Mouse (Mus musculus) adrenal gland, adult 8-10 months (tissue): Measurements from ENCODE around the gene Prdx5. TPM values are rescaled to one million over a fixed set of nuclear protein-coding genes. Genes with fewer than 3 reads are reported as not detected.

Experiments
- DNase-seq: peaks from one replicate; pipeline ENCODE4 v3.0.0; 2022
- total RNA-seq, 4 experiments: library from RNA; stranded (reverse); gene quantifications; 2 replicates each; pipeline ENCODE4 v1.2.4; 2022

The Prdx5 gene
- total RNA-seq, 4 experiments from 2014 or later, result 197 to 273 (median 224) TPM

- DNase-seq, result no peak
Observed at GRCm38 (mm10) chr19:6936299-6936698, 26.4 kb upstream of the Prdx5 start.

- DNase-seq, result no peak
Observed at GRCm38 (mm10) chr19:6934195-6934977, 24.5 kb upstream of the Prdx5 start, which contains the start of gene Kcnk4. Gene Kcnk4 (minus strand): TSS chr19:6934515.

- DNase-seq, result no peak
Observed at GRCm38 (mm10) chr19:6933436-6934194, 23.7 kb upstream of the Prdx5 start.

GRCm38 (mm10) chr19:6933102-6933435 lies 23.2 kb upstream of the Prdx5 start:
- no peak for DNase-seq

- no peak for DNase-seq
Observed at GRCm38 (mm10) chr19:6932018-6932417, 22.1 kb upstream of the Prdx5 start.

GRCm38 (mm10) chr19:6931002-6931401 lies 21.1 kb upstream of the Prdx5 start:
- DNase-seq, result no peak

GRCm38 (mm10) chr19:6928080-6928479 lies 18.2 kb upstream of the Prdx5 start:
- DNase-seq, result no peak

GRCm38 (mm10) chr19:6926559-6927255 lies 16.8 kb upstream of the Prdx5 start:
- DNase-seq, result peak; percentile 34

- DNase-seq, result no peak
Observed at GRCm38 (mm10) chr19:6925611-6926329, 15.9 kb upstream of the Prdx5 start.

- no peak for DNase-seq
Observed at GRCm38 (mm10) chr19:6925307-6925573, 15.3 kb upstream of the Prdx5 start, which contains the start of gene Catsperz. Gene Catsperz (minus strand): TSS chr19:6925380.

GRCm38 (mm10) chr19:6924461-6925306 lies 14.8 kb upstream of the Prdx5 start:
- peak; percentile 70 for DNase-seq

GRCm38 (mm10) chr19:6922901-6923735 lies 13.2 kb upstream of the Prdx5 start:
- no peak for DNase-seq

GRCm38 (mm10) chr19:6921647-6922567 lies 12.0 kb upstream of the Prdx5 start, which contains the start of gene Esrra:
Gene Esrra (minus strand): TSS chr19:6921813.
- DNase-seq, result peak; percentile 100

- peak; percentile 64 for DNase-seq
Observed at GRCm38 (mm10) chr19:6920741-6921636, 11.1 kb upstream of the Prdx5 start.

GRCm38 (mm10) chr19:6919876-6920740 lies 10.2 kb upstream of the Prdx5 start:
- DNase-seq, result peak; percentile 68

- DNase-seq, result no peak
Observed at GRCm38 (mm10) chr19:6919431-6919830, 9.5 kb upstream of the Prdx5 start.

- DNase-seq, result no peak
Observed at GRCm38 (mm10) chr19:6918321-6918720, 8.4 kb upstream of the Prdx5 start.
